Mouse (Mus musculus) cerebellum, adult (tissue): ENCODE data around the gene Pitpnm2.

Source experiments
- ATAC-seq: cut with Nextera tagmentation; 2 replicates; pipeline ENCODE4 v1.9.2; 2017; ENCODE audit warnings: mild to moderate bottlenecking, moderate library complexity, mixed read lengths; ENCODE audit not compliant: insufficient number of reproducible peaks, low FRiP score, low TSS enrichment

Gene Pitpnm2

GRCm38 (mm10) chr5:124248845-124249613 is 531 bp downstream of the Pitpnm2 start:
- peak; percentile 62; the same call in 1 of the 2 replicates for ATAC-seq

GRCm38 (mm10) chr5:124247986-124248626 is 1.5 kb downstream of the Pitpnm2 start:
- no peak for ATAC-seq

- ATAC-seq, result no peak
Measured at GRCm38 (mm10) chr5:124247296-124247695, 2.3 kb downstream of the Pitpnm2 start.

- no peak for ATAC-seq
Measured at GRCm38 (mm10) chr5:124244885-124245284, 4.7 kb downstream of the Pitpnm2 start.

- no peak for ATAC-seq
Measured at GRCm38 (mm10) chr5:124244449-124244848, 5.1 kb downstream of the Pitpnm2 start.

- no peak for ATAC-seq
Measured at GRCm38 (mm10) chr5:124243236-124243901, 6.2 kb downstream of the Pitpnm2 start.

GRCm38 (mm10) chr5:124241686-124242444 is 7.7 kb downstream of the Pitpnm2 start:
- no peak for ATAC-seq

GRCm38 (mm10) chr5:124240841-124241685 is 8.5 kb downstream of the Pitpnm2 start:
- no peak for ATAC-seq

GRCm38 (mm10) chr5:124236180-124236579 is 13.4 kb downstream of the Pitpnm2 start:
- no peak for ATAC-seq

GRCm38 (mm10) chr5:124234778-124235177 is 14.8 kb downstream of the Pitpnm2 start:
- ATAC-seq, result no peak

- ATAC-seq, result peak; percentile 64; the same call in 1 of the 2 replicates
Measured at GRCm38 (mm10) chr5:124233874-124234661, 15.5 kb downstream of the Pitpnm2 start.

GRCm38 (mm10) chr5:124233144-124233465 is 16.5 kb downstream of the Pitpnm2 start:
- no peak for ATAC-seq

- ATAC-seq, result no peak
Measured at GRCm38 (mm10) chr5:124232360-124233143, 17.0 kb downstream of the Pitpnm2 start.

- ATAC-seq, result no peak
Measured at GRCm38 (mm10) chr5:124230461-124230860, 19.1 kb downstream of the Pitpnm2 start.

GRCm38 (mm10) chr5:124227193-124227592 is 22.4 kb downstream of the Pitpnm2 start:
- ATAC-seq, result no peak

- ATAC-seq, result no peak
Measured at GRCm38 (mm10) chr5:124226494-124226893, 23.1 kb downstream of the Pitpnm2 start.

GRCm38 (mm10) chr5:124225891-124226290 is 23.7 kb downstream of the Pitpnm2 start:
- no peak for ATAC-seq
